Mouse (Mus musculus) stomach, embryonic 16.5 days (tissue): Measurements from ENCODE around the gene Gnb4. TPM values are rescaled to one million over a fixed set of nuclear protein-coding genes. Genes with fewer than 3 reads are reported as not detected.

Experiments used
- ATAC-seq: fragments of 200-750 bp; cut with Nextera tagmentation; 2 replicates; pipeline ENCODE4 v1.8.0; 2017; ENCODE audit warnings: moderate number of reproducible peaks, moderate TSS enrichment; ENCODE audit not compliant: insufficient read depth, low FRiP score
- H3K27ac ChIP-seq: fragments of 300-500 bp; sonication (generic); 2 replicates; pipeline ENCODE4 v1.5.1; 2014; ENCODE audit warnings: low read length
- H3K27me3 ChIP-seq: fragments of 300-500 bp; sonication (generic); 2 replicates; pipeline ENCODE4 v1.6.1; 2014; ENCODE audit warnings: low read length, control low read depth, mixed read lengths; ENCODE audit not compliant: control insufficient read depth, insufficient read depth
- H3K36me3 ChIP-seq: fragments of 300-500 bp; sonication (generic); 2 replicates; pipeline ENCODE4 v1.6.1; 2014; ENCODE audit warnings: low read length; ENCODE audit not compliant: control insufficient read depth, insufficient read depth
- H3K4me1 ChIP-seq: fragments of 300-500 bp; sonication (generic); 2 replicates; pipeline ENCODE4 v1.6.1; 2014; ENCODE audit warnings: low read length, control low read depth, mixed read lengths; ENCODE audit not compliant: control insufficient read depth, insufficient read depth
- H3K4me2 ChIP-seq: fragments of 300-500 bp; sonication (generic); 2 replicates; pipeline ENCODE4 v1.6.1; 2014; ENCODE audit warnings: low read depth, low read length, mixed read lengths
- H3K4me3 ChIP-seq: fragments of 300-500 bp; sonication (generic); replicated peaks from 2 replicates; pipeline ENCODE4 v1.5.1; 2014; ENCODE audit warnings: mild to moderate bottlenecking, low read length
- H3K9ac ChIP-seq: fragments of 300-500 bp; sonication (generic); 2 replicates; pipeline ENCODE4 v1.6.1; 2014; ENCODE audit warnings: low read length
- H3K9me3 ChIP-seq: fragments of 300-500 bp; sonication (generic); replicated peaks from 2 replicates; pipeline ENCODE4 v1.6.1; 2016; ENCODE audit warnings: low read length, control low read depth; ENCODE audit not compliant: control insufficient read depth
- WGBS: fragments of 180-500 bp; shearing (Covaris S2); extraction: QIAGEN DNeasy Blood & Tissue Kit; methylation state at CpG from one replicate; pipeline ENCODE4 v1.1.7; 2014; 5-methylcytosine and 5-hydroxymethylcytosine counted together
- polyA plus RNA-seq: library from polyadenylated mRNA; unstranded; fragments of >200 nt; fragmentation: Nextera tagmentation; extraction: Ambion mirVana; gene quantifications from 2 replicates; pipeline ENCODE4 v1.2.1, GENCODE M21; 2015

Gene Gnb4
- 66.1 and 73.3 TPM in 2 replicates for polyA plus RNA-seq

- H3K9ac ChIP-seq: peak within 1 kb of the TSS; percentile 82
- H3K9me3 ChIP-seq: no peaks in the 10 kb centered on the region
- under 1% methylated on average over 58 of the region's 83 CpGs for WGBS
- ATAC-seq: peak; percentile 91
- H3K4me2 ChIP-seq: peak within 1 kb of the TSS; percentile 61
- peak within 1 kb of the TSS; percentile 66 for H3K4me3 ChIP-seq
- no peaks in the 10 kb centered on the region for H3K36me3 ChIP-seq
- no peaks in the 10 kb centered on the region for H3K27me3 ChIP-seq
- peaks cover 7% of the 10 kb centered on the region for H3K4me1 ChIP-seq
- peak within 1 kb of the TSS; percentile 88 for H3K27ac ChIP-seq
These were observed at the start of gene Gnb4 for GRCm38 (mm10) chr3:32616331-32617052. Gene Gnb4 (minus strand): TSS chr3:32616585.

- 72% methylated on average over 3 of the region's 3 CpGs for WGBS
- no peak for ATAC-seq
These were observed 45.2 kb upstream of the Gnb4 start for GRCm38 (mm10) chr3:32661556-32661930.

GRCm38 (mm10) chr3:32660831-32661555, 44.6 kb upstream of the Gnb4 start:
- 55% methylated on average over 8 of the region's 8 CpGs for WGBS
- H3K4me2 ChIP-seq: no peak overlapping the region
- no peaks in the 10 kb centered on the region for H3K27me3 ChIP-seq
- H3K9me3 ChIP-seq: no peaks in the 10 kb centered on the region
- H3K36me3 ChIP-seq: no peaks in the 10 kb centered on the region
- no peak for ATAC-seq
- no peak overlapping the region for H3K27ac ChIP-seq
- H3K4me3 ChIP-seq: no peak overlapping the region
- no peaks in the 10 kb centered on the region for H3K4me1 ChIP-seq
- no peak overlapping the region for H3K9ac ChIP-seq

More at GRCm38 (mm10) chr3:32661556-32661930, 45.2 kb upstream of the Gnb4 start:
- no peak overlapping the region for H3K27ac ChIP-seq
- no peaks in the 10 kb centered on the region for H3K9me3 ChIP-seq
- no peaks in the 10 kb centered on the region for H3K27me3 ChIP-seq
- H3K4me1 ChIP-seq: no peaks in the 10 kb centered on the region
- H3K9ac ChIP-seq: no peak overlapping the region
- no peak overlapping the region for H3K4me3 ChIP-seq
- no peak overlapping the region for H3K4me2 ChIP-seq
- H3K36me3 ChIP-seq: no peaks in the 10 kb centered on the region

DNA sequence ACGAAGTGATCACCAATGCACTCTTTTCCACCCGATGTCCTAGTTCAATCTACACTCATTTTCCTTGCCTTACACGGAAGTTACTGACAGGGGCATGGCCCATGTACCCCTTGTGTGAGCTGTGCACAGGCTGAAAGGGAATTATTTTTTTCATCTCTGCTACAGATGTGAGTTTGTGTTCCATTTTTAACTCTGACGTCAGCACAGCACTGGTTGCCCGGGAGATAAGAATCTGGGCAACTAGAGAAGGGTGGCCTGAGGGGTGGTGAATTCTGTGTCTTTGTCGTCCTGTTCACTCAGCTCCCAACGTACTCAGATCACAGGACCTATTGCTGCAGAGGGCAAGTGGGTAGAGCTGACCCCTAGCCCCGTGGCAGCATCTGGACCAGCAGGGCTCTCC, 43.9 kb upstream of the Gnb4 start:
- Histone ChIP-seq H3K4me3 (no peak overlapping the region), H3K36me3 (no peaks in the 10 kb centered on the region), H3K9ac (no peak overlapping the region), H3K27ac (no peak overlapping the region), H3K27me3 (no peaks in the 10 kb centered on the region), H3K4me2 (no peak overlapping the region), H3K4me1 (no peaks in the 10 kb centered on the region), H3K9me3 (no peaks in the 10 kb centered on the region)
- no peak for ATAC-seq
- 64% methylated on average over 8 of the region's 8 CpGs for WGBS

- WGBS: 80% methylated on average over 2 of the region's 2 CpGs
- H3K9ac ChIP-seq: no peak overlapping the region
- no peaks in the 10 kb centered on the region for H3K36me3 ChIP-seq
- H3K27me3 ChIP-seq: no peaks in the 10 kb centered on the region
- H3K4me1 ChIP-seq: no peaks in the 10 kb centered on the region
- no peak overlapping the region for H3K4me2 ChIP-seq
- H3K27ac ChIP-seq: no peak overlapping the region
- no peak for ATAC-seq
- no peak overlapping the region for H3K4me3 ChIP-seq
- H3K9me3 ChIP-seq: no peaks in the 10 kb centered on the region
These were observed 43.1 kb upstream of the Gnb4 start for GRCm38 (mm10) chr3:32659506-32659905.

DNA sequence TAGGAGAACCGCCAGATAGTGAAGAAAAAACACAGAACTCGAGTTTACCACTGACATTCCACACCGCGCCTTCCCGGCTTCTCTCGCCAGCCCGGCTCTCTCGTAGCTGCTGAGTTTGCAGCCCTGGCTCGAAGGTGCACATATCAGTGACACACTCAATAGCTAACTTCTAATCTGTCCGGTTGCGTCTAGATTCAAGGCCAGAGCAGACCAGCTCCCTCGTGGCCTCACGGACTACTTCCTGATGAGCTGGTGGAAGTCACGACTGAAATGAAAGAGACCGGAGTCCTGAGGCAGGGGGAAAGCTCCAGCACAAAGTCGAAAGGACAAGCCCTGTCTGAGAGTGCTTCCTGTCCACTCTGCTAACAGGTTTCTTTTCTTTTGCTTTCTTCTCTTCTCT, 42.4 kb upstream of the Gnb4 start:
- H3K27me3 ChIP-seq: no peaks in the 10 kb centered on the region
- no peaks in the 10 kb centered on the region for H3K4me1 ChIP-seq
- H3K4me2 ChIP-seq: peak overlapping the region; percentile 25
- H3K9me3 ChIP-seq: no peaks in the 10 kb centered on the region
- no peak overlapping the region for H3K27ac ChIP-seq
- ATAC-seq: no peak
- no peak overlapping the region for H3K9ac ChIP-seq
- 48% methylated on average over 16 of the region's 16 CpGs for WGBS
- no peaks in the 10 kb centered on the region for H3K36me3 ChIP-seq
- no peak overlapping the region for H3K4me3 ChIP-seq

DNA sequence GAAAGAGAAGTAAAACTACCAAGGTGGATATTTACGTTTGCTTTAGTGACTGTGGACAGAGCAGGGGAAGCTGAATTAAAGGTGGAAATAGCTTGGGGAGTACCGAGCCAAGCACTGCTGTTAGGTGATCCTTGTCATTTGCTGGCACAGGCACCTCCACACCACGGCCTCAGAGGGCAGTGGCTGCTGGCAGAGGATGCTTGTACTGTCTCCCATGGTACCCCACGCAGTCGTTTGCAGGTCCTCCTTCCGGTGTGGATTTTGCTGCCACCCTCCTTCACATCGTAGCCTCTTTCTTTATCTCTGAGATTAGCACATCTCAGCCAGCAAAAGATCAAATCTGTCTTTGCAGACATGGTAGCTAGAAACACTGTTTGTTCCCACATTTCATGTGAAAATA, 42.0 kb upstream of the Gnb4 start:
- Histone ChIP-seq H3K36me3 (no peaks in the 10 kb centered on the region), H3K27me3 (no peaks in the 10 kb centered on the region), H3K27ac (no peak overlapping the region), H3K4me2 (peak overlapping the region; percentile 25), H3K9me3 (no peaks in the 10 kb centered on the region), H3K9ac (no peak overlapping the region), H3K4me1 (no peaks in the 10 kb centered on the region), H3K4me3 (no peak overlapping the region)
- ATAC-seq: no peak
- WGBS: 60% methylated on average over 7 of the region's 7 CpGs

- WGBS: 68% methylated on average over 10 of the region's 10 CpGs
- Histone ChIP-seq H3K4me1 (no peaks in the 10 kb centered on the region), H3K27me3 (no peaks in the 10 kb centered on the region)
These were observed 40.1 kb upstream of the Gnb4 start for GRCm38 (mm10) chr3:32656398-32656994.

DNA sequence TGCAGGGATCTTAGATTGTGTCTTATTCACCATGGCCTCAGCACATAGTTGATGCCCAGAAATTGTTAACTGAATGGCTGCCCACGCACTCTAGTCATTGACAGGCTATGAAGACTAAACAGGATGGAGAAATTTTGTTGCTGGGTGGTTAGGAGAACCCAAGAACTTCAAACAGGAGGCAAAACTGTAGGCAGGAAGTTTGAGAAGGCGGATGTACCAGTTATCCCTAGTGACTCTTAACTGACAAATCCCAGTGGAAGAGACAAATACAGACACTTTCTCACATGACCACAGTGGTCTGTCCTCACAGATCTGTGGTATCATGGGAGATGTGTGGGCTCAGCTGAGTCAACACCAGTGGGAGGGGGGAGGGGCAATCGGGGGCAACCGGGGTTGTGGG, 39.6 kb upstream of the Gnb4 start:
- Histone ChIP-seq H3K4me1 (no peaks in the 10 kb centered on the region), H3K9ac (no peak overlapping the region), H3K4me2 (no peak overlapping the region), H3K27me3 (no peaks in the 10 kb centered on the region), H3K27ac (no peak overlapping the region), H3K9me3 (no peaks in the 10 kb centered on the region), H3K4me3 (no peak overlapping the region), H3K36me3 (no peaks in the 10 kb centered on the region)
- 72% methylated on average over 4 of the region's 4 CpGs for WGBS
- ATAC-seq: no peak

More at GRCm38 (mm10) chr3:32656398-32656994, 40.1 kb upstream of the Gnb4 start:
- Histone ChIP-seq H3K4me2 (no peak overlapping the region), H3K9me3 (no peaks in the 10 kb centered on the region), H3K4me3 (no peak overlapping the region), H3K27ac (no peak overlapping the region), H3K9ac (no peak overlapping the region), H3K36me3 (no peaks in the 10 kb centered on the region)
- no peak for ATAC-seq
